Mouse (Mus musculus) erythroblast, embryonic 14.5 days (primary cell): Measurements from ENCODE around the gene Lrrc58.

Experiments used
- GATA1 ChIP-seq: IDR thresholded peaks from 2 replicates; pipeline ENCODE4 v1.6.1; 2012; ENCODE audit warnings: low read length, inconsistent platforms, mixed read lengths
- TAL1 ChIP-seq: IDR thresholded peaks from 3 replicates; pipeline ENCODE4 v1.6.1; 2012; ENCODE audit warnings: low read length, inconsistent platforms, mixed read lengths

GRCm38 (mm10) chr16:37823949-37824348 lies 44.2 kb upstream of the Lrrc58 start:
- TF ChIP-seq GATA1 (no peak), TAL1 (no peak)
